Mouse (Mus musculus) thymus, adult 2 months (tissue): ENCODE measurements at regions not wholly inside any gene's neighbourhood (a gene's known extent, or its start where the extent isn't known, plus 50 kb on each side); places are given as distances from the start of the nearest gene placed in this dataset.

ENCODE experiments used
- DNase-seq: peaks from one replicate; pipeline ENCODE4 v3.0.0; 2021
- H3K27ac ChIP-seq: fragments of 200-500 bp; 2 replicates; pipeline ENCODE4 v1.5.1; 2012; ENCODE audit warnings: low read length, control low read depth; ENCODE audit not compliant: control insufficient read depth, insufficient read depth
- H3K27me3 ChIP-seq: fragments of 200-500 bp; 2 replicates; pipeline ENCODE4 v1.6.1; 2012; ENCODE audit warnings: mild to moderate bottlenecking, low read length, moderate library complexity, mixed read lengths; ENCODE audit not compliant: control insufficient read depth, insufficient read depth
- H3K36me3 ChIP-seq: fragments of 200-500 bp; 2 replicates; pipeline ENCODE4 v1.6.1; 2012; ENCODE audit warnings: mild to moderate bottlenecking, low read length, moderate library complexity; ENCODE audit not compliant: control insufficient read depth, insufficient read depth
- H3K4me1 ChIP-seq: fragments of 200-500 bp; replicated peaks from 2 replicates; pipeline ENCODE4 v1.6.1; 2012; ENCODE audit warnings: low read length; ENCODE audit not compliant: control insufficient read depth, insufficient read depth
- H3K4me3 ChIP-seq: fragments of 200-500 bp; 2 replicates; pipeline ENCODE4 v1.5.1; 2012; ENCODE audit warnings: mild to moderate bottlenecking, low read length, control low read depth, moderate library complexity; ENCODE audit not compliant: control insufficient read depth, insufficient read depth
- CTCF ChIP-seq: fragments of 200-500 bp; IDR thresholded peaks from 2 replicates; pipeline ENCODE4 v1.5.1; 2012; ENCODE audit warnings: mild to moderate bottlenecking, control low read depth, low read length, moderate library complexity, borderline replicate concordance; ENCODE audit not compliant: control insufficient read depth, poor library complexity, insufficient read depth; ENCODE audit errors: extremely low read depth
- POLR2A ChIP-seq: fragments of 200-500 bp; IDR thresholded peaks from 2 replicates; pipeline ENCODE4 v1.6.1; 2012; ENCODE audit warnings: mild to moderate bottlenecking, low read length, control low read depth, moderate library complexity; ENCODE audit not compliant: control insufficient read depth, poor library complexity, insufficient read depth; ENCODE audit errors: extremely low read depth
- WGBS: fragments of 180-500 bp; shearing (Covaris S2); methylation state at CpG from one replicate; pipeline ENCODE4 v1.1.7; 2018; 5-methylcytosine and 5-hydroxymethylcytosine counted together

DNA sequence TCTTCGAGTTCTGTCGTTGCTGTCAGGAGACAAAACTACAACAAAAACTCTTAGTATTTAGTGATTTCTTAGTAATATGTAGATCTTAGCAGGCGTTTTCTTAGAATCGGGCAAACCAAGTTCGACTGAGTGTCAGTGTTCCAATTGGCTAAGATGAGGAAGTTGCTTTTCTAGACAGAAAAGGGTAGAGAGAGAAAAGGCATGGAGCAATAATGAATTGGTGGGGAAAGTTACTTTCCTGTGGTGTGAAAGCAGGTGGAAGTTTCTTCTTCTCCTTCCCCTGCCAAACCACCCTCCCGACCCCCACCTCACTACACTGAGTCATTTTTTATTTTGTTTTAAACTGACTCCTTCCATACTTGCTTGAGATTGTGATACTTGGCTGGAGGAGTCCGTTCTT, 62.0 kb downstream of the Gadd45g start:
- no peaks in the 10 kb centered on the region for H3K36me3 ChIP-seq
- no peak overlapping the region for H3K27ac ChIP-seq
- H3K4me1 ChIP-seq: peaks cover 11% of the 10 kb centered on the region
- no peak for DNase-seq
- H3K4me3 ChIP-seq: no peak overlapping the region
- 19% methylated on average over 7 of the region's 7 CpGs for WGBS
- H3K27me3 ChIP-seq: no peaks in the 10 kb centered on the region
- no peak for TF ChIP-seq POLR2A
- TF ChIP-seq CTCF: no peak

GRCm38 (mm10) chr13:51911296-51911998, 65.0 kb downstream of the Gadd45g start:
- H3K27me3 ChIP-seq: no peaks in the 10 kb centered on the region
- no peak for TF ChIP-seq CTCF
- TF ChIP-seq POLR2A: no peak
- no peak overlapping the region for H3K4me3 ChIP-seq
- no peaks in the 10 kb centered on the region for H3K36me3 ChIP-seq
- no peak overlapping the region for H3K27ac ChIP-seq
- peak; percentile 44 for DNase-seq
- WGBS: 37% methylated on average over 17 of the region's 17 CpGs
- H3K4me1 ChIP-seq: peaks cover 11% of the 10 kb centered on the region

DNA sequence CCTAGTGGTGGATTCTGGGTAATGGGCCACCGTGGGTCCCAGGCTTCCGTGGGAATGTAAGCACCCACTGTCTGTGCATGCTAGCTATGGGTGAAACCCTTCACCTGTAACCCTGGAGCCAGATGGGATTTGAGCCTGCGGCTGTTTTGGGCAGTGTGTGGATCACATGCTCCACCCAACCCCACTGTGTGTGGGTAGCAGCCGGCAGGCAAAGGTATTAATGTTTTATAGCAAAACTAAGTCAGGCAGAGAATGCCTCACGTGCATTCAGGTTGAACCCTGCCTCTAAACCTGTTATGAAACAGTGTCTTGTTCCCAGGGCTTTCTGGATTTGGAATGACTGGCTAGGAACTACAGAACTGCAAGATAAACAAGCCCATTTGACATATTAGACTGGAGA, 66.0 kb downstream of the Gadd45g start:
- 92% methylated on average over 5 of the region's 5 CpGs for WGBS
- Histone ChIP-seq H3K4me3 (no peak overlapping the region), H3K36me3 (no peaks in the 10 kb centered on the region), H3K4me1 (peaks cover 11% of the 10 kb centered on the region), H3K27me3 (no peaks in the 10 kb centered on the region), H3K27ac (no peak overlapping the region)
- TF ChIP-seq CTCF (no peak), POLR2A (no peak)
- DNase-seq: no peak

GRCm38 (mm10) chr13:51912994-51913393, 66.5 kb downstream of the Gadd45g start:
- Histone ChIP-seq H3K27me3 (no peaks in the 10 kb centered on the region), H3K4me3 (no peak overlapping the region), H3K36me3 (no peaks in the 10 kb centered on the region), H3K4me1 (peaks cover 11% of the 10 kb centered on the region), H3K27ac (no peak overlapping the region)
- TF ChIP-seq CTCF (no peak), POLR2A (no peak)
- WGBS: 98% methylated on average over 3 of the region's 3 CpGs
- no peak for DNase-seq

DNA sequence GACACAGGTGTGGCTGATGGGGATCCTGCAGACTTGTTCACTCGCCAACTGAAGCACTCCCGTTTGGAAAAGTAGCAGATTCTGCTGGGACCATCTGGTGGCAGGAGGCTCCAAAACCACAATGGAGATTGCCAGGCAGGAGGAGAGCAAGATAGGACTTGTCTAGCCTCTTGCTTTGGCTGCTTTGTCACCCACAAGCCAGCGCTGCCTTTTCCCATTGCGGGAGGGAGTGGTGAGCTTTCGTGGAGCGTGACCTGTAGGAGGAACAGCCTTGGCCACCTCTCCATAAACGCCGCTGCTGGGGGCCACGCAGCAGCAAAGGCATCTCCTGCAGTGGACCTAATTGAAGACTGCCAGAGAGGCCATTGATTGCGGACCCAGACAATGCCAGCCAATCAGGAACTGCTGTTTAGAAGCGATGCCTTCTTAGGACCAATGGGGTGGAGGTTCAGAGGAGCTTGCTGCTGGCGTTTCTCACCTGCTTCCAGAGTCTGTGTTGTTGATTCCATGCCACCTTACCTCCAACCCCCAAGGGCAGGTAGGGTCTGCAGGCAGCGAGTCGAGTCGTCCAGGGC, 70.3 kb downstream of the Gadd45g start:
- Histone ChIP-seq H3K27ac (no peak overlapping the region), H3K36me3 (no peaks in the 10 kb centered on the region), H3K4me3 (no peak overlapping the region), H3K4me1 (peaks cover 4% of the 10 kb centered on the region), H3K27me3 (no peaks in the 10 kb centered on the region)
- TF ChIP-seq CTCF: no peak
- TF ChIP-seq POLR2A: no peak
- DNase-seq: no peak
- WGBS: 85% methylated on average over 15 of the region's 15 CpGs

- no peaks in the 10 kb centered on the region for H3K36me3 ChIP-seq
- H3K4me1 ChIP-seq: no peaks in the 10 kb centered on the region
- H3K27me3 ChIP-seq: no peaks in the 10 kb centered on the region
- DNase-seq: no peak
- 89% methylated on average over 7 of the region's 7 CpGs for WGBS
- TF ChIP-seq POLR2A (no peak), CTCF (no peak)
- H3K27ac ChIP-seq: no peak overlapping the region
- no peak overlapping the region for H3K4me3 ChIP-seq
Measured at GRCm38 (mm10) chr13:51917658-51918057, 71.2 kb downstream of the Gadd45g start.

DNA sequence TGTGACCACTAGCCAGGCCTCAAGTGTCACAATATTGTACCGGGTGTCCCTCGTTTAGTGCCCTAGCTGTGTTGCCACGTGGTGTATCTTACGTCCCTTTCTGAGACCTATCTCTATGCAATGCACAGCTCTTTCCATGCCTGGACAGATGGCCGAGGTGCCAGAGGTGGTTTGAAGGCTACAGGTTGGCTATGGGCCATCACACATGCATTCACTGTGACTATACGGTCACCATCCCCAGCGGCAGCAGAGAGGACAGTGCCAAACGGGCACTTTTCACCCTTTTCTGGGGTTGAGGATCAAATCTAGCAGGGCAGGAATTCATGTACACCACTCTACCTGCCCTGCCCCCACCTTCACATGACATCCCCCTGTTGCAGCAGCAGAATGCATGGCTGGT, 71.6 kb downstream of the Gadd45g start:
- H3K27me3 ChIP-seq: no peaks in the 10 kb centered on the region
- WGBS: 94% methylated on average over 8 of the region's 8 CpGs
- no peak overlapping the region for H3K4me3 ChIP-seq
- no peak for TF ChIP-seq POLR2A
- no peak for TF ChIP-seq CTCF
- no peaks in the 10 kb centered on the region for H3K36me3 ChIP-seq
- H3K4me1 ChIP-seq: no peaks in the 10 kb centered on the region
- H3K27ac ChIP-seq: no peak overlapping the region
- no peak for DNase-seq
